Mouse (Mus musculus): ENCODE data around the gene Pmpcb.

The Pmpcb gene

GRCm38 (mm10) chr5:21802907-21803306 lies 66.0 kb downstream of the Pmpcb start:
- no peak for DNase-seq (ENCODE audit: low read depth, low spot score)

- DNase-seq (ENCODE audit: low read depth, low spot score), result no peak
Observed at GRCm38 (mm10) chr5:21803691-21804188, 66.8 kb downstream of the Pmpcb start.

- no peak for DNase-seq (ENCODE audit: low read depth, low spot score)
Observed at GRCm38 (mm10) chr5:21804837-21805236, 67.9 kb downstream of the Pmpcb start.
